Mouse (Mus musculus): ENCODE measurements around the gene Ckmt1. TPM values are rescaled to one million over a fixed set of nuclear protein-coding genes. Genes with fewer than 3 reads are reported as not detected.

Ckmt1 gene
- polyA plus RNA-seq, 1 experiment from 2014 or later = 60.8 TPM

Other genes starting within 250 kb of the Ckmt1 start
- gene Tgm7, start 247.9 kb upstream of the Ckmt1 start, polyA plus RNA-seq (2015; fragmentation: Nextera tagmentation; extraction: Ambion mirVana) = 0.08 TPM in 1 of 2 replicates, not detected in the other
- gene Adal, start 217.3 kb upstream of the Ckmt1 start, polyA plus RNA-seq (2015; fragmentation: Nextera tagmentation; extraction: Ambion mirVana) = 33.3 and 35.8 TPM in 2 replicates
- gene Lcmt2, start 217.1 kb upstream of the Ckmt1 start, polyA plus RNA-seq (2015; fragmentation: Nextera tagmentation; extraction: Ambion mirVana) = 18.3 and 21.2 TPM in 2 replicates
- 49.6 and 57.0 TPM in 2 replicates for gene Tubgcp4, start 187.1 kb upstream of the Ckmt1 start, polyA plus RNA-seq (2015; fragmentation: Nextera tagmentation; extraction: Ambion mirVana)
- gene Zscan29, start 186.6 kb upstream of the Ckmt1 start, polyA plus RNA-seq (2015; fragmentation: Nextera tagmentation; extraction: Ambion mirVana) = 8.4 and 8.8 TPM in 2 replicates
- gene Trp53bp1, start 86.3 kb upstream of the Ckmt1 start, polyA plus RNA-seq (2015; fragmentation: Nextera tagmentation; extraction: Ambion mirVana) = 151 and 181 TPM in 2 replicates
- 17.6 and 21.8 TPM in 2 replicates for gene Map1a, start 68.1 kb upstream of the Ckmt1 start, polyA plus RNA-seq (2015; fragmentation: Nextera tagmentation; extraction: Ambion mirVana)
- 16.3 and 17.4 TPM in 2 replicates for gene Ppip5k1, start 2.3 kb upstream of the Ckmt1 start, polyA plus RNA-seq (2015; fragmentation: Nextera tagmentation; extraction: Ambion mirVana)
- not detected in 2 replicates for gene Strc, start 29.5 kb downstream of the Ckmt1 start, polyA plus RNA-seq (2015; fragmentation: Nextera tagmentation; extraction: Ambion mirVana)
- 453 and 473 TPM in 2 replicates for gene Pdia3, start 56.1 kb downstream of the Ckmt1 start, polyA plus RNA-seq (2015; fragmentation: Nextera tagmentation; extraction: Ambion mirVana)
- gene Catsper2, start 56.1 kb downstream of the Ckmt1 start, polyA plus RNA-seq (2015; fragmentation: Nextera tagmentation; extraction: Ambion mirVana) = 3.5 and 4.8 TPM in 2 replicates
- 2.6 TPM in 2 replicates for gene Ell3, start 86.6 kb downstream of the Ckmt1 start, polyA plus RNA-seq (2015; fragmentation: Nextera tagmentation; extraction: Ambion mirVana)
- gene Serf2, start 91.5 kb downstream of the Ckmt1 start, polyA plus RNA-seq (2015; fragmentation: Nextera tagmentation; extraction: Ambion mirVana) = 393 and 478 TPM in 2 replicates
- gene Hypk, start 95.6 kb downstream of the Ckmt1 start, polyA plus RNA-seq (2015; fragmentation: Nextera tagmentation; extraction: Ambion mirVana) = 113 and 132 TPM in 2 replicates
- gene Serinc4, start 99.1 kb downstream of the Ckmt1 start, polyA plus RNA-seq (2015; fragmentation: Nextera tagmentation; extraction: Ambion mirVana) = 1.1 and 1.4 TPM in 2 replicates
- 74.3 and 76.4 TPM in 2 replicates for gene Mfap1b, start 116.4 kb downstream of the Ckmt1 start, polyA plus RNA-seq (2015; fragmentation: Nextera tagmentation; extraction: Ambion mirVana)
- 30.1 and 39.3 TPM in 2 replicates for gene Mfap1a, start 149.0 kb downstream of the Ckmt1 start, polyA plus RNA-seq (2015; fragmentation: Nextera tagmentation; extraction: Ambion mirVana)
- gene Wdr76, start 149.0 kb downstream of the Ckmt1 start, polyA plus RNA-seq (2015; fragmentation: Nextera tagmentation; extraction: Ambion mirVana) = 4.2 and 4.5 TPM in 2 replicates